Mouse (Mus musculus) ES-E14 (cell line): ENCODE measurements around the gene Rapgef2. TPM values are rescaled to one million over a fixed set of nuclear protein-coding genes. Genes with fewer than 3 reads are reported as not detected.

Experiments
- DNase-seq: peaks from one replicate; pipeline ENCODE4 v3.0.0-alpha.2; 2013; ENCODE audit warnings: low read depth, low spot score
- H3K27ac ChIP-seq: 2 replicates; pipeline ENCODE4 v1.5.1; 2012; ENCODE audit warnings: low read depth, mild to moderate bottlenecking, low read length, moderate library complexity, mixed read lengths; ENCODE audit not compliant: poor library complexity, insufficient read depth, severe bottlenecking
- H3K36me3 ChIP-seq: 2 replicates; pipeline ENCODE4 v1.6.1; 2012; ENCODE audit warnings: mild to moderate bottlenecking, low read length, moderate library complexity, mixed read lengths; ENCODE audit not compliant: control insufficient read depth, poor library complexity, insufficient read depth, severe bottlenecking
- H3K4me1 ChIP-seq, 2 experiments: fragments of 150-350 bp in 1 of 2; sonication (generic) in 1 of 2; 2 replicates each; pipeline ENCODE4 v1.6.1; 2012; ENCODE audit warnings: low read length in 2 of 2, mild to moderate bottlenecking in 1 of 2, mixed read lengths in 1 of 2; ENCODE audit not compliant: control insufficient read depth in 2 of 2, insufficient read depth in 2 of 2, poor library complexity in 1 of 2
- H3K4me3 ChIP-seq, 2 experiments: fragments of 150-350 bp in 1 of 2; sonication (generic) in 1 of 2; 2 replicates each; pipeline ENCODE4 v1.5.1; 2012; ENCODE audit warnings: low read length in 2 of 2, low read depth in 1 of 2, mild to moderate bottlenecking in 1 of 2, mixed read lengths in 1 of 2; ENCODE audit not compliant: insufficient read depth in 1 of 2, poor library complexity in 1 of 2, severe bottlenecking in 1 of 2
- H3K9ac ChIP-seq: 2 replicates; pipeline ENCODE4 v1.6.1; 2012; ENCODE audit warnings: low read depth, mild to moderate bottlenecking, low read length, mixed read lengths; ENCODE audit not compliant: poor library complexity, insufficient read depth, severe bottlenecking
- H3K9me3 ChIP-seq: fragments of 150-350 bp; sonication (generic); 2 replicates; pipeline ENCODE4 v1.6.1; 2012; ENCODE audit warnings: low read depth, mild to moderate bottlenecking, low read length; ENCODE audit not compliant: control insufficient read depth, insufficient read depth
- CHD2 ChIP-seq: IDR thresholded peaks from 2 replicates; pipeline ENCODE4 v1.6.1; 2014; ENCODE audit warnings: mild to moderate bottlenecking, low read depth, low read length, inconsistent platforms
- HCFC1 ChIP-seq: IDR thresholded peaks from 2 replicates; pipeline ENCODE4 v1.6.1; 2012; ENCODE audit warnings: low read length, inconsistent platforms, borderline replicate concordance; ENCODE audit not compliant: insufficient read depth
- MAFK ChIP-seq: IDR thresholded peaks from 2 replicates; pipeline ENCODE4 v1.6.1; 2014; ENCODE audit warnings: mild to moderate bottlenecking, low read depth, low read length, inconsistent platforms; ENCODE audit not compliant: insufficient read depth
- ZC3H11A ChIP-seq: IDR thresholded peaks from 2 replicates; pipeline ENCODE4 v1.6.1; 2012; ENCODE audit warnings: low read depth, mild to moderate bottlenecking, inconsistent platforms, low read length, borderline replicate concordance
- ZNF384 ChIP-seq: IDR thresholded peaks from 2 replicates; pipeline ENCODE4 v1.6.1; 2012; ENCODE audit warnings: low read depth, low read length, inconsistent platforms
- in situ Hi-C, 2 experiments: fragments of 600-800 bp; cut with MboI; formaldehyde crosslinking; loops; one replicate each; pipeline ENCODE4 v1.15.1; 2025; ENCODE audit warnings: low sequenced_read_pairs in 2 of 2, inconsistent platforms in 1 of 2; ENCODE audit not compliant: unreplicated experiment in 2 of 2
- total RNA-seq: library from RNA; depleted of rRNA; stranded (reverse); fragments of 300-350 nt; gene quantifications from 2 replicates; pipeline ENCODE4 v1.2.3, GENCODE M21; 2012

The Rapgef2 gene
- total RNA-seq, 1 experiment: 12.0 TPM

GRCm38 (mm10) chr3:79237619-79238342, 48.5 kb downstream of the Rapgef2 start:
- Histone ChIP-seq H3K27ac (no peak overlapping the region), H3K9me3 (no peaks in the 10 kb centered on the region), H3K4me3 (no peak overlapping the region), H3K4me1 (peaks cover 5 to 7% of the 10 kb centered on the region in 2 experiments; a peak in 2 of 4 replicates), H3K9ac (no peak overlapping the region), H3K36me3 (no peaks in the 10 kb centered on the region)
- no peak for DNase-seq
- TF ChIP-seq CHD2 (no peak), MAFK (no peak), HCFC1 (no peak), ZC3H11A (no peak)
- in situ Hi-C loops: no loop called here

- in situ Hi-C loops: no loop called here
- DNase-seq: no peak
- Histone ChIP-seq H3K9me3 (no peaks in the 10 kb centered on the region), H3K9ac (no peak overlapping the region), H3K4me3 (no peak overlapping the region), H3K27ac (no peak overlapping the region), H3K4me1 (peaks cover 5 to 7% of the 10 kb centered on the region in 2 experiments; a peak in 2 of 4 replicates), H3K36me3 (no peaks in the 10 kb centered on the region)
- TF ChIP-seq ZC3H11A: no peak
- no peak for TF ChIP-seq ZNF384
- no peak for TF ChIP-seq HCFC1
- TF ChIP-seq CHD2: no peak
- no peak for TF ChIP-seq MAFK
These were observed 51.8 kb downstream of the Rapgef2 start for GRCm38 (mm10) chr3:79234485-79234884.

GRCm38 (mm10) chr3:79233478-79234415, 52.6 kb downstream of the Rapgef2 start:
- no peak overlapping the region for H3K27ac ChIP-seq
- in situ Hi-C loops: no loop called here

GRCm38 (mm10) chr3:79230718-79231117, 55.6 kb downstream of the Rapgef2 start:
- in situ Hi-C loops: no loop called here
- no peaks in the 10 kb centered on the region for H3K9me3 ChIP-seq
- H3K9ac ChIP-seq: no peak overlapping the region
- TF ChIP-seq ZNF384 (no peak), CHD2 (no peak), MAFK (no peak), ZC3H11A (no peak), HCFC1 (no peak)
- H3K36me3 ChIP-seq: no peaks in the 10 kb centered on the region
- H3K27ac ChIP-seq: no peak overlapping the region
- 0 out of 4 replicates have a peak, but pooled peaks cover 0 to 2% of the 10 kb centered on the region in 2 experiments for H3K4me1 ChIP-seq
- H3K4me3 ChIP-seq: no peak overlapping the region
- no peak for DNase-seq

More at GRCm38 (mm10) chr3:79233478-79234415, 52.6 kb downstream of the Rapgef2 start:
- Histone ChIP-seq H3K9ac (no peak overlapping the region), H3K4me3 (no peak overlapping the region), H3K4me1 (peaks cover 5 to 7% of the 10 kb centered on the region in 2 experiments; a peak in 2 of 4 replicates), H3K36me3 (no peaks in the 10 kb centered on the region), H3K9me3 (no peaks in the 10 kb centered on the region)
- no peak for DNase-seq
- TF ChIP-seq MAFK (no peak), CHD2 (no peak), ZNF384 (no peak), HCFC1 (no peak), ZC3H11A (no peak)
